Mouse (Mus musculus) neural tube, postnatal 0 days (tissue): ENCODE results near the gene Srsf5. TPM values are rescaled to one million over a fixed set of nuclear protein-coding genes. Genes with fewer than 3 reads are reported as not detected.

Experiments used
- polyA plus RNA-seq: library from polyadenylated mRNA; unstranded; fragments of >200 nt; fragmentation: Nextera tagmentation; extraction: Ambion mirVana; gene quantifications from 2 replicates; pipeline ENCODE4 v1.2.1, GENCODE M21; 2015

Srsf5 gene
- 313 and 318 TPM in 2 replicates for polyA plus RNA-seq

DNA sequence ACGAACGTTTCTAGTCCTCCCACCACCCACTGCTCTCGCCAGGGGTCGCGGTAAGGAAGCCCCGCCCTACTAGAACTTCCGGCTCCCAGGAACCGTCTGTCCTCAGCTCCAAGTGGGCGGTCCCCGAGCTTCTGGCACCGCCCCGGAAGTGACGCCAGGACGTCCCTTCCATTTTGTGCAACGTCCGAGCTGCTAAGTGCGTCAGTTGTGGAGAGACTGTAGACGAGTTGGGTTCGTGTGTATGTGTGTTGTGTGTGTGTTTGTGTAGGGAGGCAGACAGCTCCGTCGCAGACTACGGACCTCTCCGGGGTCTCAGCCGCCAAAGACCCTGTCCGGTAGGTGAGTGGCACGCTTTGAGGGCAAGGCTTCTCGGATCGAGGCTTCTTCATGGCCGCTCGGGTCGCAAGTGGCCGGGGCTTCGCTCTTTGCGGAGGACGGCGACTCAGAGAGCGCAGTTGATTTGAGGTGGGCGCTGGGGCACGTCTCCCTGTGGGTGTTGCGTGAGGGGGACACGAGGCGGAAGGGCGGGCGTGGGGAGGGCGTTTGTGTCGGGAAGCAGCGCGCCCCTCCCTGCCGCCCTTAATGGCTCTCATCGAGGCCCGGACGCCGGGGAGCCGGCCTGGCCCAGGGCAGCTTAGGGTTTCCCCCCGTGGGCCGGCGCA lies at the start of gene Srsf5:
TSS of gene Srsf5 (plus strand) at position 171 of the 662 bp plus-strand sequence.

DNA sequence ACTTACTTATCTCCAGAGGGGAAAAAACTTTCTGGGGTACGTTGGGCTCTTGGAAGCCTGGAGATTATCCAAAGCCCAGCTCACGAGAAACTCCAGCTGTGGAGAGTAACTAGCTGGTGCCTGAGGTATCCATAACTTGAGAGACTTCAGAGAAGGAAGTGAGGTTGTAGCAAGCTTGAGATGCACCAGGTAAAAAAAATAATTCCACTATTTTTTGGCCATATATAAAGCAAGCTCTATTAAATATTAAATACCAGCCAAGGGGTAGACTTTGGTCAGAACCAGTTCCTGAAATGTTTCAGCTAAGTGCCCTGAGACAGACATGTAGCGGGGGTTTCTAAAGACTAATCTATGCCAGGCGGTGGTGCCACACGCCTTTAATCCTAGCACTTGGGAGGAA lies 23.3 kb downstream of the Srsf5 start, which contains the start of gene Slc10a1:
TSS of gene Slc10a1 (minus strand) at position 101 of the 400 bp plus-strand sequence.

Other genes starting within 250 kb of the Srsf5 start
- gene Ccdc177, start 184.8 kb upstream of the Srsf5 start, polyA plus RNA-seq, result 1.8 and 2.0 TPM in 2 replicates
- 7.9 and 8.4 TPM in 2 replicates for gene Susd6, start 155.0 kb upstream of the Srsf5 start, polyA plus RNA-seq
- 0.23 and 0.30 TPM in 2 replicates for gene Slc10a1, start 23.2 kb downstream of the Srsf5 start, polyA plus RNA-seq
- gene Smoc1, start 81.3 kb downstream of the Srsf5 start, polyA plus RNA-seq, result 15.7 and 16.1 TPM in 2 replicates